Mouse (Mus musculus) heart, embryonic 14.5 days (tissue): ENCODE measurements around the gene Id2. TPM values are rescaled to one million over a fixed set of nuclear protein-coding genes. Genes with fewer than 3 reads are reported as not detected.

Experiments used
- ATAC-seq: fragments of 200-750 bp; cut with Nextera tagmentation; 2 replicates; pipeline ENCODE4 v1.8.0; 2017; ENCODE audit warnings: low read depth, moderate TSS enrichment; ENCODE audit not compliant: insufficient number of reproducible peaks, insufficient read depth, low FRiP score
- H3K27ac ChIP-seq, 2 experiments: fragments of 200-500 bp in 1 of 2; fragments of 300-500 bp in 1 of 2; sonication (generic) in 1 of 2; replicated peaks in 1 of 2; 2 replicates each; pipeline ENCODE4 v1.5.1; 2012 to 2014; ENCODE audit warnings: low read depth in 2 of 2, low read length in 2 of 2, control low read depth in 1 of 2, mild to moderate bottlenecking in 1 of 2, mixed read lengths in 1 of 2; ENCODE audit not compliant: control insufficient read depth in 1 of 2, insufficient read depth in 1 of 2
- H3K27me3 ChIP-seq: fragments of 300-500 bp; sonication (generic); 2 replicates; pipeline ENCODE4 v1.6.1; 2014; ENCODE audit warnings: mild to moderate bottlenecking, low read length, control low read depth; ENCODE audit not compliant: control insufficient read depth, insufficient read depth
- H3K36me3 ChIP-seq: fragments of 300-500 bp; sonication (generic); 2 replicates; pipeline ENCODE4 v1.6.1; 2014; ENCODE audit warnings: mild to moderate bottlenecking, control low read depth, low read length, mixed read lengths; ENCODE audit not compliant: control insufficient read depth, insufficient read depth
- H3K4me1 ChIP-seq, 2 experiments: fragments of 200-500 bp in 1 of 2; fragments of 300-500 bp in 1 of 2; sonication (generic) in 1 of 2; 2 replicates each; pipeline ENCODE4 v1.6.1; 2012 to 2014; ENCODE audit warnings: low read length in 2 of 2, control low read depth in 1 of 2, mixed read lengths in 1 of 2; ENCODE audit not compliant: control insufficient read depth in 2 of 2, insufficient read depth in 2 of 2
- H3K4me2 ChIP-seq: fragments of 300-500 bp; sonication (generic); 2 replicates; pipeline ENCODE4 v1.6.1; 2014; ENCODE audit warnings: mild to moderate bottlenecking, low read length
- H3K4me3 ChIP-seq, 2 experiments: fragments of 200-500 bp in 1 of 2; fragments of 300-500 bp in 1 of 2; sonication (generic) in 1 of 2; 2 replicates each; pipeline ENCODE4 v1.5.1; 2012 to 2014; ENCODE audit warnings: low read length in 2 of 2, mild to moderate bottlenecking in 2 of 2, control low read depth in 1 of 2, low read depth in 1 of 2, moderate library complexity in 1 of 2; ENCODE audit not compliant: control insufficient read depth in 1 of 2, insufficient read depth in 1 of 2
- H3K9ac ChIP-seq: fragments of 300-500 bp; sonication (generic); 2 replicates; pipeline ENCODE4 v1.6.1; 2014; ENCODE audit warnings: mild to moderate bottlenecking, low read length
- H3K9me3 ChIP-seq: fragments of 300-500 bp; sonication (generic); 2 replicates; pipeline ENCODE4 v1.6.1; 2016; ENCODE audit warnings: low read length, control low read depth; ENCODE audit not compliant: control insufficient read depth
- WGBS: fragments of 180-500 bp; shearing (Covaris S2); extraction: QIAGEN DNeasy Blood & Tissue Kit; methylation state at CpG from one replicate; pipeline ENCODE4 v1.1.7; 2014; 5-methylcytosine and 5-hydroxymethylcytosine counted together
- polyA plus RNA-seq: library from polyadenylated mRNA; unstranded; fragments of >200 nt; fragmentation: Nextera tagmentation; extraction: Ambion mirVana; gene quantifications from 2 replicates; pipeline ENCODE4 v1.2.1, GENCODE M21; 2014

Id2 gene
- polyA plus RNA-seq = 250 and 295 TPM in 2 replicates

DNA sequence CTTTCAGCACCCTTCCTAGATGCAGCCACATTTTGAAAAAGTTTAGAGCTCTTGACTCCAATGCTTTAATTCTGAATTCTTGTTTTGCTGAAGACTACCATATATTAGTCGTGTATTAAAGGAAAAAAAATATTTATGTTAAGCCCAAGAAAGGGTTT is at the start of gene Id2:
Id2 (minus strand) TSS at position 89 of the 158 bp plus-strand sequence.
- Histone ChIP-seq H3K36me3 (peaks cover 6% of the 10 kb centered on the region; the same call in 1 of the 2 replicates), H3K4me2 (peak within 1 kb of the TSS; percentile 94), H3K4me3 (peak within 1 kb of the TSS; percentile 60 to 81), H3K27me3 (no peaks in the 10 kb centered on the region), H3K9ac (peak within 1 kb of the TSS; percentile 85), H3K27ac (peak within 1 kb of the TSS; percentile 91 to 97), H3K9me3 (no peaks in the 10 kb centered on the region), H3K4me1 (peaks cover 21 to 22% of the 10 kb centered on the region in 2 experiments)
- WGBS = 6% methylated on average over 1 of the region's 1 CpGs
- ATAC-seq = no peak

DNA sequence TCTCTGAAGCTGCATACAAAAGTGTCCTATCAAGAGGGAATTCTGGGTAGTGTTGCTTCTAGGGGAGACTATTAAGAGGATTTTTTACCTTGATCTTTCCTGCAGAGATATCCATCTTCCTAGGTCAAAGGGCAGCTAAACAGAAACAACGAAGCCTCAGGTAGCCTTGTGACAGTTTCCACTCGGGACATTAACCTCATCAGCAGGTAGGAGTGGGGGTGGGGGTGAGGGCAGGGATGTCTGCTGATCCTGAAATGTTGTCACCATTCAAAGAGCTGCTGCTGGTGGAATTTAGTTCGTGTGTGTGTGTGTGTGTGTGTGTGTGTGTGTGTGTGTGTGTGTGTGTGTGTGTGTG is 48.4 kb upstream of the Id2 start:
- no peak overlapping the region for H3K4me2 ChIP-seq
- ATAC-seq = no peak
- no peak overlapping the region for H3K27ac ChIP-seq
- H3K36me3 ChIP-seq = no peaks in the 10 kb centered on the region
- no peaks in the 10 kb centered on the region; a peak in 2 of 4 replicates for H3K4me1 ChIP-seq
- WGBS = 59% methylated on average over 3 of the region's 3 CpGs
- H3K27me3 ChIP-seq = no peaks in the 10 kb centered on the region
- no peak overlapping the region for H3K9ac ChIP-seq
- no peak overlapping the region for H3K4me3 ChIP-seq
- no peaks in the 10 kb centered on the region for H3K9me3 ChIP-seq

DNA sequence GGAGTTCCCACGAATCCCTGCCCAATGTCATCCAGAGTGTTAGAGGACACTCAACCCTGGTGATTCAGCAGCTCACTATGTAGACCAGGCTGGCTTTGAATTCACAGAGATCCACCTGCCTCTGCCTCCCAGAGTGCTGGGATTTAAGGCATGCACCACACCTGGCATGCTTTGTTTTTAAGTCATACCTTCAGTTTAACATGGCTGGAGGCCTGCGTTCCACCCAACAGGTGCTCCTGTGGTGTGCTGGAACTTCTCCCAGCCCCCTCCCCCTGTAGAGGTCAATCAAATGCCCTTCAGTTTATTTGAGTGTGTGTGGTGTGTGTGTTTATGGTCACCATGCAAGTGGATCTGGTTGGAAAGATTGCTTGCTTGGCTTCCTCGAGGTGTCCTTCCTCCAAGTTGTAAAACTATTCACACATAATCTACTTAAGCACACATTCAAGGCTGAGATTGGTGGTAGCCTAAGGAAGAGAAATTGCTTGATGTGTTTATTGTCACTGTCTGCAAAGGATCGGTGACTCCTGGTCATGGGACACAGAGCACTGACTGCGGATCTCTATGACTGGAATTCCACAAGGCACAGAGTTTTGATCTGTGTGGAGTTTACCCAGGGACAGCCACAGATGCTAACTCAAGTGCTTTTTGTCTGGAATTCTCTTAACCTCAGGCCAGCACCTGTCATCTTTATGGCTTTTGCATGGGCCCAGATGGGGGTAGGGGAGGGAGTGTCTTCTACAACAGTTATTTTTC is 47.8 kb upstream of the Id2 start:
- WGBS = 73% methylated on average over 5 of the region's 5 CpGs
- no peak for ATAC-seq
- no peak overlapping the region for H3K4me2 ChIP-seq
- no peak overlapping the region for H3K4me3 ChIP-seq
- H3K36me3 ChIP-seq = no peaks in the 10 kb centered on the region
- H3K9me3 ChIP-seq = no peaks in the 10 kb centered on the region
- H3K4me1 ChIP-seq = peaks cover 0 to 2% of the 10 kb centered on the region in 2 experiments; a peak in 2 of 4 replicates
- H3K27me3 ChIP-seq = no peaks in the 10 kb centered on the region
- H3K9ac ChIP-seq = no peak overlapping the region
- H3K27ac ChIP-seq = no peak overlapping the region

DNA sequence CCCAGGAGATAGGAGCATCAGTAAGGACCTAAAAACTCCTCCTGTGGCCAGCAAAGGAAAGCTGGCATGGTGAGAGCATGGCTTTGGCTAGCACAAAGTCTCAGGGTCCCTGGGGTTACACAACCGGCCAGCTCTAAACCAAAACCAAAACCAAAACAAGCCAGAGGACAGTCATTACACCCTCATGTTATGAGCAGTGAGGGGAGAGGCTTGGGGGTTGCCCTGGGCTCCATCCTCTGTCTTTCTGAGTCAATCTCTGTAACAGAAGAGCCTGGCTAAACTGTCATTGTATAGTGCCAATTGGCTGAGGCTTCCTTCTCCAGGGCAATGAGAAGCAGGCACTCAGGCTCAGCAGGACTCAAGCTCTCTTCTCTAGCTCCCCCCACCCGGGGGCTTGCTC is 46.6 kb upstream of the Id2 start:
- no peak overlapping the region for H3K4me3 ChIP-seq
- H3K27ac ChIP-seq = no peak overlapping the region
- WGBS = 77% methylated on average over 2 of the region's 2 CpGs
- no peaks in the 10 kb centered on the region for H3K9me3 ChIP-seq
- H3K4me2 ChIP-seq = no peak overlapping the region
- no peak overlapping the region for H3K9ac ChIP-seq
- ATAC-seq = no peak
- no peaks in the 10 kb centered on the region for H3K36me3 ChIP-seq
- no peaks in the 10 kb centered on the region for H3K27me3 ChIP-seq
- peaks cover 0 to 4% of the 10 kb centered on the region in 2 experiments; a peak in 1 of 4 replicates for H3K4me1 ChIP-seq

DNA sequence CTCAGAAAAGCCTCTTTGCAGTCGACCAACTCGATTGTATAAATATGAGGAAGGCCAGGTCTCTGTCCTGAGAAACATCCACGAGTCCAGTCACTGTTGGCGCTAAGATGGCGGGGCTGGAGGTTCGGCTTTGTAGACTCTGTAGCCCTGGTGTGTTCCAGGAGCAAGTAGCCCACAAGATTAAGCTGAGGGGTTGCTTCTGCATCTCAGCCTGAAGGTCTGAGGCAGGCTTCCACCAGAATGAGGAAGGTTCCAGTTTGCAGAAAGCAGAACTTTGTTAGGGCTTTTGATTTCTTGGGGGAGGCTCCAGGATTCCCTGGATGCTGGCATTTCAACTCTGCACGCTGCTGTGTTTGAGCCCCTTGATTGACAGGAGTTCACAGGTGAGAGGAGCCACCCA is 45.3 kb upstream of the Id2 start:
- no peak for ATAC-seq
- no peaks in the 10 kb centered on the region for H3K36me3 ChIP-seq
- no peaks in the 10 kb centered on the region for H3K27me3 ChIP-seq
- peaks cover 0 to 4% of the 10 kb centered on the region in 2 experiments; a peak in 1 of 4 replicates for H3K4me1 ChIP-seq
- H3K9ac ChIP-seq = no peak overlapping the region
- H3K4me3 ChIP-seq = no peak overlapping the region
- 68% methylated on average over 7 of the region's 7 CpGs for WGBS
- H3K9me3 ChIP-seq = no peaks in the 10 kb centered on the region
- no peak overlapping the region for H3K27ac ChIP-seq
- no peak overlapping the region for H3K4me2 ChIP-seq

DNA sequence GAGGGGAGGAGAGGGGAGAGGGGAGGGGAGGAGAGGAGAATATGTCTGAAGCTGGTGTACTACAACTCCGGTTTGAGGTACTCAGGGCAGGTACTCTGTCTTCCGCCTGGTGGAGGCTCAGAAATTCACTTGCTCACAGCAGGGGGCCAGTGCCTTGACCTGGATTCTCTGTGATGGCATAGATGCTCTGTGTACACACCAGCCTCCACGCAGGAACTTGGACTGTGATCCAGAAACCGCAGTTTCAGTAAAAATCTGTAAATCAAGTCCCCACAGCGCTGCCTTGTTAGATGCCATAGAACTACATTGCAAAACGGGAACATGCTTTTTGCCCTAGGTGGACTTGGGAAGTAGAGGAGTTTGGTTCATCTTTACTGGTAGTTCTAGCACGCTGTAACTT is 44.4 kb upstream of the Id2 start:
- 73% methylated on average over 7 of the region's 7 CpGs for WGBS
- Histone ChIP-seq H3K4me2 (no peak overlapping the region), H3K9ac (no peak overlapping the region), H3K4me3 (no peak overlapping the region), H3K27ac (no peak overlapping the region), H3K9me3 (no peaks in the 10 kb centered on the region), H3K4me1 (peaks cover 0 to 4% of the 10 kb centered on the region in 2 experiments; a peak in 1 of 4 replicates), H3K27me3 (no peaks in the 10 kb centered on the region), H3K36me3 (no peaks in the 10 kb centered on the region)
- ATAC-seq = no peak

DNA sequence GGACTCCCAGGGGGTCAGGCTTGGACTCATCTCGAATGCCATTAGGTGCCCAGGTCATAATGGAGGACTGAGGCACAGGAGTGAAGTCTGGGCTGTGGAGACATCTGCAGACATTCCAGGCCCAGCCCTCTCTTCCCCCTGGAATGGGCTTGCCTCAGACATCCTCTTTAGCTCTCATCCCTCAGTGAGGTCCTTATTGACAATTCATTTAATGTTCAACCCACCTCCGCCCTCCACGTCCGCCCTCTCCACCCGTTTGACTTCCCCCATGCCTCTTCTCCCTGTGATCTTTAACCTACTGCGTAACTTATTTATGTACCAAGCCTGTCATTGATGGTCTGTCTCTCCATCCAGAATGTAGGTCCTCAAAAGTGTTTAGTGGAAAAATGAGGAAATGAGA is 43.2 kb upstream of the Id2 start:
- no peak overlapping the region for H3K9ac ChIP-seq
- H3K27me3 ChIP-seq = no peaks in the 10 kb centered on the region
- no peak overlapping the region for H3K4me2 ChIP-seq
- 86% methylated on average over 6 of the region's 6 CpGs for WGBS
- H3K36me3 ChIP-seq = no peaks in the 10 kb centered on the region
- peaks cover 0 to 4% of the 10 kb centered on the region in 2 experiments; a peak in 1 of 4 replicates for H3K4me1 ChIP-seq
- no peaks in the 10 kb centered on the region for H3K9me3 ChIP-seq
- H3K4me3 ChIP-seq = no peak overlapping the region
- no peak overlapping the region for H3K27ac ChIP-seq
- no peak for ATAC-seq

DNA sequence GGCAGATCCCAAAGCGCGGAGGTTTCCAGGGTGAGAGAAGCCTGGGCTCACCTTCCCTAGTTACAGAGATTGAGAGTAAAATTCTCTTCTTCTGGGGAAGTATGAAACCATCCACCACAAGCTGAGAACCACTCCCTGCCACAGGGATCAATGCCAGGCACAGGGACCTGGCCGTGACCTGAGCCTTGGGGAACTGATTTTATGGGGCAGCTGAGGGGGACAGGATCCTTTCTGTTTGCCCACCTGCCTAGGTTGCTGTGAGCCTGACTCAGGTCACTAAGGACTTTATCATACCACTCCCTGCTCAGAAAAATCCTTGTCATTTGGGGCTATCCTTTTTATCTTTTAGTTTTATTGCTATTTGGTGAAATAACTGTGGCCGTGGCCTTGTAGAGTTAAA is 41.7 kb upstream of the Id2 start:
- ATAC-seq = no peak

More for the DNA sequence above, 41.7 kb upstream of the Id2 start:
- no peaks in the 10 kb centered on the region for H3K27me3 ChIP-seq
- peaks cover 0 to 4% of the 10 kb centered on the region in 2 experiments; a peak in 1 of 4 replicates for H3K4me1 ChIP-seq
- no peaks in the 10 kb centered on the region for H3K36me3 ChIP-seq
- no peak overlapping the region for H3K4me2 ChIP-seq
- WGBS = 93% methylated on average over 4 of the region's 4 CpGs
- no peak overlapping the region for H3K9ac ChIP-seq
- no peak overlapping the region for H3K4me3 ChIP-seq
- no peak overlapping the region for H3K27ac ChIP-seq
- H3K9me3 ChIP-seq = no peaks in the 10 kb centered on the region
